Mouse (Mus musculus) limb, embryonic 15.5 days (tissue): Measurements from ENCODE around the gene H2-Eb1. TPM values are rescaled to one million over a fixed set of nuclear protein-coding genes. Genes with fewer than 3 reads are reported as not detected.

Experiments
- ATAC-seq: fragments of 200-750 bp; cut with Nextera tagmentation; 2 replicates; pipeline ENCODE4 v1.8.0; 2017; ENCODE audit warnings: low read depth, moderate TSS enrichment; ENCODE audit not compliant: insufficient number of reproducible peaks, low FRiP score, low TSS enrichment
- H3K27ac ChIP-seq: fragments of 300-500 bp; sonication (generic); 2 replicates; pipeline ENCODE4 v1.5.1; 2015; ENCODE audit warnings: moderate library complexity, mild to moderate bottlenecking, inconsistent platforms
- H3K27me3 ChIP-seq: fragments of 300-500 bp; sonication (generic); 2 replicates; pipeline ENCODE4 v1.6.1; 2015; ENCODE audit warnings: inconsistent platforms
- H3K36me3 ChIP-seq: fragments of 300-500 bp; sonication (generic); 2 replicates; pipeline ENCODE4 v1.6.1; 2015; ENCODE audit warnings: inconsistent platforms
- H3K4me1 ChIP-seq: fragments of 300-500 bp; sonication (generic); 2 replicates; pipeline ENCODE4 v1.6.1; 2015; ENCODE audit warnings: inconsistent platforms
- H3K4me2 ChIP-seq: fragments of 300-500 bp; sonication (generic); 2 replicates; pipeline ENCODE4 v1.6.1; 2015; ENCODE audit warnings: mild to moderate bottlenecking, inconsistent platforms
- H3K4me3 ChIP-seq: fragments of 300-500 bp; sonication (generic); 2 replicates; pipeline ENCODE4 v1.5.1; 2015; ENCODE audit warnings: mild to moderate bottlenecking, inconsistent platforms
- H3K9ac ChIP-seq: fragments of 300-500 bp; sonication (generic); 2 replicates; pipeline ENCODE4 v1.6.1; 2015; ENCODE audit warnings: inconsistent platforms
- H3K9me3 ChIP-seq: fragments of 300-500 bp; sonication (generic); 2 replicates; pipeline ENCODE4 v1.6.1; 2016; ENCODE audit warnings: inconsistent platforms
- WGBS: fragments of 180-500 bp; shearing (Covaris S2); methylation state at CpG from one replicate; pipeline ENCODE4 v1.1.7; 2015; 5-methylcytosine and 5-hydroxymethylcytosine counted together
- polyA plus RNA-seq: library from polyadenylated mRNA; unstranded; fragments of >200 nt; fragmentation: Nextera tagmentation; extraction: Ambion mirVana; gene quantifications from 2 replicates; pipeline ENCODE4 v1.2.1, GENCODE M21; 2015

H2-Eb1 gene
- polyA plus RNA-seq, 1 experiment from 2014 or later, result 3.8 TPM

GRCm38 (mm10) chr17:34326373-34326772, 20.7 kb downstream of the H2-Eb1 start:
- Histone ChIP-seq H3K27me3 (no peaks in the 10 kb centered on the region), H3K9me3 (no peaks in the 10 kb centered on the region), H3K4me1 (no peaks in the 10 kb centered on the region), H3K4me2 (no peak overlapping the region), H3K9ac (no peak overlapping the region), H3K36me3 (no peaks in the 10 kb centered on the region), H3K4me3 (no peak overlapping the region), H3K27ac (no peak overlapping the region)
- WGBS, result 75% methylated on average over 3 of the region's 3 CpGs
- no peak for ATAC-seq

GRCm38 (mm10) chr17:34329807-34330206, 24.1 kb downstream of the H2-Eb1 start:
- no peak overlapping the region for H3K27ac ChIP-seq
- no peak overlapping the region for H3K4me2 ChIP-seq
- H3K27me3 ChIP-seq, result no peaks in the 10 kb centered on the region
- H3K4me1 ChIP-seq, result no peaks in the 10 kb centered on the region
- H3K4me3 ChIP-seq, result no peak overlapping the region
- ATAC-seq, result no peak
- H3K9me3 ChIP-seq, result no peaks in the 10 kb centered on the region
- 65% methylated on average over 2 of the region's 2 CpGs for WGBS
- no peak overlapping the region for H3K9ac ChIP-seq
- no peaks in the 10 kb centered on the region for H3K36me3 ChIP-seq

GRCm38 (mm10) chr17:34331200-34331599, 25.5 kb downstream of the H2-Eb1 start:
- Histone ChIP-seq H3K27ac (no peak overlapping the region), H3K4me3 (no peak overlapping the region), H3K4me1 (no peaks in the 10 kb centered on the region), H3K9ac (no peak overlapping the region), H3K9me3 (no peaks in the 10 kb centered on the region), H3K27me3 (no peaks in the 10 kb centered on the region), H3K36me3 (no peaks in the 10 kb centered on the region), H3K4me2 (no peak overlapping the region)
- no peak for ATAC-seq
- 93% methylated on average over 1 of the region's 1 CpGs for WGBS

GRCm38 (mm10) chr17:34340619-34341402, 35.1 kb downstream of the H2-Eb1 start:
- Histone ChIP-seq H3K4me2 (no peak overlapping the region), H3K9me3 (no peaks in the 10 kb centered on the region), H3K4me1 (no peaks in the 10 kb centered on the region), H3K4me3 (no peak overlapping the region), H3K36me3 (no peaks in the 10 kb centered on the region), H3K27me3 (no peaks in the 10 kb centered on the region), H3K27ac (no peak overlapping the region), H3K9ac (no peak overlapping the region)
- no peak for ATAC-seq
- 53% methylated on average over 3 of the region's 3 CpGs for WGBS

GRCm38 (mm10) chr17:34344882-34345281, 39.2 kb downstream of the H2-Eb1 start:
- Histone ChIP-seq H3K36me3 (no peaks in the 10 kb centered on the region), H3K4me3 (no peak overlapping the region), H3K9me3 (no peaks in the 10 kb centered on the region), H3K27me3 (peaks cover 4% of the 10 kb centered on the region; the same call in 1 of the 2 replicates), H3K9ac (no peak overlapping the region), H3K27ac (no peak overlapping the region), H3K4me2 (no peak overlapping the region), H3K4me1 (no peaks in the 10 kb centered on the region)
- 86% methylated on average over 4 of the region's 4 CpGs for WGBS
- ATAC-seq, result no peak

- ATAC-seq, result no peak
- no peak overlapping the region for H3K4me3 ChIP-seq
- 87% methylated on average over 7 of the region's 7 CpGs for WGBS
Observed at GRCm38 (mm10) chr17:34345486-34345885, 39.8 kb downstream of the H2-Eb1 start.

GRCm38 (mm10) chr17:34346041-34346440, 40.4 kb downstream of the H2-Eb1 start:
- Histone ChIP-seq H3K9ac (no peak overlapping the region), H3K4me3 (no peak overlapping the region), H3K36me3 (no peaks in the 10 kb centered on the region), H3K4me1 (no peaks in the 10 kb centered on the region), H3K4me2 (no peak overlapping the region), H3K27ac (no peak overlapping the region), H3K9me3 (no peaks in the 10 kb centered on the region), H3K27me3 (peaks cover 5% of the 10 kb centered on the region)
- 67% methylated on average over 3 of the region's 3 CpGs for WGBS
- no peak for ATAC-seq

More at GRCm38 (mm10) chr17:34345486-34345885, 39.8 kb downstream of the H2-Eb1 start:
- no peaks in the 10 kb centered on the region for H3K9me3 ChIP-seq
- no peak overlapping the region for H3K27ac ChIP-seq
- peaks cover 5% of the 10 kb centered on the region for H3K27me3 ChIP-seq
- H3K4me2 ChIP-seq, result no peak overlapping the region
- H3K36me3 ChIP-seq, result no peaks in the 10 kb centered on the region
- no peaks in the 10 kb centered on the region for H3K4me1 ChIP-seq
- no peak overlapping the region for H3K9ac ChIP-seq

GRCm38 (mm10) chr17:34347606-34348308, 42.1 kb downstream of the H2-Eb1 start:
- H3K4me2 ChIP-seq, result no peak overlapping the region
- 62% methylated on average over 6 of the region's 6 CpGs for WGBS
- peaks cover 5% of the 10 kb centered on the region for H3K27me3 ChIP-seq
- H3K27ac ChIP-seq, result no peak overlapping the region
- ATAC-seq, result no peak
- H3K4me1 ChIP-seq, result no peaks in the 10 kb centered on the region
- H3K36me3 ChIP-seq, result no peaks in the 10 kb centered on the region
- no peak overlapping the region for H3K9ac ChIP-seq
- no peaks in the 10 kb centered on the region for H3K9me3 ChIP-seq
- no peak overlapping the region for H3K4me3 ChIP-seq

GRCm38 (mm10) chr17:34349429-34349828, 43.8 kb downstream of the H2-Eb1 start:
- no peaks in the 10 kb centered on the region for H3K36me3 ChIP-seq
- no peak for ATAC-seq
- H3K4me1 ChIP-seq, result no peaks in the 10 kb centered on the region
- peaks cover 5% of the 10 kb centered on the region for H3K27me3 ChIP-seq
- H3K27ac ChIP-seq, result no peak overlapping the region
- no peak overlapping the region for H3K9ac ChIP-seq
- no peaks in the 10 kb centered on the region for H3K9me3 ChIP-seq
- 2% methylated on average over 4 of the region's 4 CpGs for WGBS
- H3K4me2 ChIP-seq, result no peak overlapping the region
- H3K4me3 ChIP-seq, result no peak overlapping the region

- ATAC-seq, result no peak
- H3K4me1 ChIP-seq, result no peaks in the 10 kb centered on the region
- H3K9ac ChIP-seq, result no peak within 1 kb of the TSS
- no peak within 1 kb of the TSS for H3K4me2 ChIP-seq
- H3K9me3 ChIP-seq, result no peaks in the 10 kb centered on the region
- H3K4me3 ChIP-seq, result no peak within 1 kb of the TSS
- 84% methylated on average over 5 of the region's 5 CpGs for WGBS
- no peaks in the 10 kb centered on the region for H3K36me3 ChIP-seq
- H3K27me3 ChIP-seq, result peaks cover 4% of the 10 kb centered on the region
- no peak within 1 kb of the TSS for H3K27ac ChIP-seq
Observed at GRCm38 (mm10) chr17:34354539-34354938, 48.9 kb downstream of the H2-Eb1 start, which contains the start of gene Btnl2. TSS of gene Btnl2 (plus strand) at chr17:34354822.

- Histone ChIP-seq H3K9me3 (no peaks in the 10 kb centered on the region), H3K9ac (no peak overlapping the region), H3K4me2 (no peak overlapping the region), H3K4me3 (no peak overlapping the region), H3K36me3 (no peaks in the 10 kb centered on the region), H3K27me3 (peaks cover under 1% of the 10 kb centered on the region), H3K27ac (no peak overlapping the region), H3K4me1 (no peaks in the 10 kb centered on the region)
- ATAC-seq, result no peak
- WGBS, result 78% methylated on average over 1 of the region's 1 CpGs
Observed at GRCm38 (mm10) chr17:34354940-34355339, 49.3 kb downstream of the H2-Eb1 start.

- no peak for ATAC-seq
- Histone ChIP-seq H3K9ac (no peak overlapping the region), H3K4me1 (no peaks in the 10 kb centered on the region), H3K9me3 (no peaks in the 10 kb centered on the region), H3K36me3 (no peaks in the 10 kb centered on the region), H3K27me3 (no peaks in the 10 kb centered on the region), H3K4me2 (no peak overlapping the region), H3K4me3 (no peak overlapping the region), H3K27ac (no peak overlapping the region)
- 80% methylated on average over 15 of the region's 15 CpGs for WGBS
Observed at GRCm38 (mm10) chr17:34362954-34363546, 57.4 kb downstream of the H2-Eb1 start.
